Mouse (Mus musculus): ENCODE results near the gene Wnk1. TPM values are rescaled to one million over a fixed set of nuclear protein-coding genes. Genes with fewer than 3 reads are reported as not detected.

The Wnk1 gene
- polyA plus RNA-seq (2017; shearing (Covaris generic)): 132 TPM

DNA sequence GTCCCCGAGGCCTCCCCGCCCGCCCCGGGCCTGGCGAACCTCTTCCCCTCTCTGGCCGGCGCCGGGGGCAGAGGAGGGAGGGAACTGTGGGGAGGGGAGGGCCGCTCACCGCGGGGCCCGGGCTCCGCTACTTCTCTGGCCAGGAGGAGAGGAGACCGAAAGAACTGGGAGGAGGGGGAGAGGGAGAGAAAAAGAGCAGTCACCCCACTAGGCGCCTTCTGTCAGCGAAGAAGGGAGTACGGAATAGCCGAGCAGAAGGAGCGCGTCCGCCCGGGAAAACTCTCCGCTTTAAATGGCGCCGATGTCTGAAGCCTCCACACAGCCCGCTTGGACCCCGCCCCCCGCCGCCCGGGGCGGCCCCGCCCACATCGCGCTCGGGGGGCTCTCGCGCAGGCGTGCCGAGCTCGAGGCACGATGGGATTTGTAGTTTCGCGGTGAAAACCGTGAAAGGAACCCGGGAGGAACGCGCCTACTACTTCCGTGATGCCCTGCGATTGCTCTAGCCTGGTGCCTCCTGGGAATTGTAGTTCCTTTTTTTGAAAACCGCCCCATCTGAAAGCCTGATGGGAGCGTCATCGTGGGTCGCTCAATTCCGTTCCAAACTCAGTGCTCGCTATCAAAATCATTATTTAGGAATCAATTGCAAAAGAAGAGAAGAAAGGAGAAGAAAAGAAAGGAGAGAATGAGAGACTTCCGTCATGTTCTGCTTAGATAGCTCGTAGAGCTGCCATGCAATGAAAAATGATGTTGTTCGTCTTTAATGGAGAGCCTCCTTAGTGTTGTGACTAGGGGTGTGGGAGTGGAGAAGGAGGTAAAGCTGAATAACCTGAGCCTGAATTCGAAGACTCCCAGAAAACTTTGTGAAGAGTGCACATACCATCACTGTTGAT lies at the start of gene Wnk1:
Gene Wnk1, minus strand, starts transcription at position 307 of the 890 bp plus-strand sequence.

DNA sequence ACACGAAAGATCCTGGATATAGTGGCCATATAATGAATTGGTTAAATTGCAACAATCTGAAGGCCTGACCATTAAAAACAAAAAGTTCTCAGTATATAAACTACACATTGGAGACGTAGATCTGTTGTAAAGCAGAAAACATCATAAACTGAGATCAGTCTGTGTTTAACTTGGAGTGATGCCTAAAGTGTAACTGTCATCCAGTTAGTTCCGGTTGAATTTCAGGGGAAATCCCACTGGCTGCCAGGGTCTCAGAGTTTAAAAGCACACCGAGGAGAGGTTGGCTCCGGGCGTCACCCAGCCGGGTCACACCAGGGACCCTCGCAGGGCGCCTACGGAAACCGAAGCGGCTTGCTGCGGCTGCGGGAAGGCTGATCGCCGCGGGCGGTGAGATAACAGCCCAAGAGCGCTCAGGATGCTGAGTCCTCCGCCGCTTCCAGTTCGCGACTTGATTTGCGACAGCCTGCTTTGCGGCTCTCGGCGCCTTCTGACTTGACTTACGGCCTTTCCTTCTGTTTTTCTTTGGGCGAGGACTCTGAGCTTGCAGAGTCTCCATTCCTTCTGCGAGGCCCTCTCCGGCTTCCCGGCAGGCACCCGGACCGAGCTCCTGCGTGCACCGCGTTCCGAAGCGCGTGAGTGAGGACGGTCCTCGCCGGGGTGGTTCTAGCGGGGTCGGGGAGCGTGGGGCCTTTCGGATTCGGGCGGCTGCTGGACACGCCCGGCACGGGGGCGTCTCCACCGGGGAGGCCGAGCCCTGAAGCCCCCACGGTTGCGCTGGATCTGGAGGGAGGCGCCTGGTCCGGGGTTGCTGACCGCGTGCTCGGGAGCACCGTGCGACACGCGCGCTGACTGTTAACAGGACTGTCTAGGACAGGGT lies 136.0 kb downstream of the Wnk1 start, which contains the start of gene Rad52:
Gene Rad52, plus strand, starts transcription at position 495 of the 877 bp plus-strand sequence.

Other genes with a start within 250 kb of the Wnk1 start
- 16.7 TPM for gene Erc1, start 190.5 kb downstream of the Wnk1 start, polyA plus RNA-seq (2017; shearing (Covaris generic))
- gene Rad52, start 136.0 kb downstream of the Wnk1 start, polyA plus RNA-seq (2017; shearing (Covaris generic)): 21.3 TPM
- not detected for gene Ninj2, start 54.7 kb upstream of the Wnk1 start, polyA plus RNA-seq (2017; shearing (Covaris generic))

Measured in naive thymus-derived CD4-positive, alpha-beta T cell, adult 5 months (primary cell).